Mouse (Mus musculus) limb, embryonic 11.5 days (tissue): ENCODE results near the gene Havcr1. TPM values are rescaled to one million over a fixed set of nuclear protein-coding genes. Genes with fewer than 3 reads are reported as not detected.
"Not testable (repeated sequence)": the region's sequence is repeated elsewhere in the genome, so short reads cannot be mapped to it uniquely, and the experiment has no call there.

Source experiments
- ATAC-seq: fragments of 200-750 bp; cut with Nextera tagmentation; 2 replicates; pipeline ENCODE4 v1.8.0; 2017; ENCODE audit warnings: low read depth; ENCODE audit not compliant: insufficient number of reproducible peaks, low FRiP score, low TSS enrichment
- DNase-seq: peaks from one replicate; pipeline ENCODE4 v3.0.0-alpha.2; 2015; ENCODE audit warnings: low spot score
- H3K27ac ChIP-seq: fragments of 300-500 bp; sonication (generic); replicated peaks from 2 replicates; pipeline ENCODE4 v1.5.1; 2014; ENCODE audit warnings: low read depth, mild to moderate bottlenecking, low read length
- H3K27me3 ChIP-seq: fragments of 300-500 bp; sonication (generic); 2 replicates; pipeline ENCODE4 v1.6.1; 2014; ENCODE audit warnings: mild to moderate bottlenecking, low read length, mixed read lengths; ENCODE audit not compliant: control insufficient read depth, insufficient read depth
- H3K36me3 ChIP-seq: fragments of 300-500 bp; sonication (generic); 2 replicates; pipeline ENCODE4 v1.6.1; 2014; ENCODE audit warnings: mild to moderate bottlenecking, low read length, moderate library complexity, mixed read lengths; ENCODE audit not compliant: control insufficient read depth, insufficient read depth
- H3K4me1 ChIP-seq: fragments of 300-500 bp; sonication (generic); 2 replicates; pipeline ENCODE4 v1.6.1; 2014; ENCODE audit warnings: low read length, mixed read lengths; ENCODE audit not compliant: control insufficient read depth, insufficient read depth
- H3K4me2 ChIP-seq: fragments of 300-500 bp; sonication (generic); 2 replicates; pipeline ENCODE4 v1.6.1; 2014; ENCODE audit warnings: low read depth, mild to moderate bottlenecking, moderate library complexity; ENCODE audit not compliant: severe bottlenecking
- H3K4me3 ChIP-seq: fragments of 300-500 bp; sonication (generic); 2 replicates; pipeline ENCODE4 v1.5.1; 2014; ENCODE audit warnings: low read depth, low read length
- H3K9ac ChIP-seq: fragments of 300-500 bp; sonication (generic); 2 replicates; pipeline ENCODE4 v1.6.1; 2014; ENCODE audit warnings: mild to moderate bottlenecking, low read length
- H3K9me3 ChIP-seq: fragments of 300-500 bp; sonication (generic); 2 replicates; pipeline ENCODE4 v1.6.1; 2016; ENCODE audit warnings: low read length; ENCODE audit not compliant: control insufficient read depth
- WGBS: fragments of 180-500 bp; shearing (Covaris S2); extraction: QIAGEN DNeasy Blood & Tissue Kit; methylation state at CpG from one replicate; pipeline ENCODE4 v1.1.7; 2014; 5-methylcytosine and 5-hydroxymethylcytosine counted together
- polyA plus RNA-seq: library from polyadenylated mRNA; unstranded; fragments of >200 nt; fragmentation: Nextera tagmentation; extraction: Ambion mirVana; gene quantifications from 2 replicates; pipeline ENCODE4 v1.2.1, GENCODE M21; 2014

Gene Havcr1
- polyA plus RNA-seq, 1 experiment from 2014 or later: not detected

DNA sequence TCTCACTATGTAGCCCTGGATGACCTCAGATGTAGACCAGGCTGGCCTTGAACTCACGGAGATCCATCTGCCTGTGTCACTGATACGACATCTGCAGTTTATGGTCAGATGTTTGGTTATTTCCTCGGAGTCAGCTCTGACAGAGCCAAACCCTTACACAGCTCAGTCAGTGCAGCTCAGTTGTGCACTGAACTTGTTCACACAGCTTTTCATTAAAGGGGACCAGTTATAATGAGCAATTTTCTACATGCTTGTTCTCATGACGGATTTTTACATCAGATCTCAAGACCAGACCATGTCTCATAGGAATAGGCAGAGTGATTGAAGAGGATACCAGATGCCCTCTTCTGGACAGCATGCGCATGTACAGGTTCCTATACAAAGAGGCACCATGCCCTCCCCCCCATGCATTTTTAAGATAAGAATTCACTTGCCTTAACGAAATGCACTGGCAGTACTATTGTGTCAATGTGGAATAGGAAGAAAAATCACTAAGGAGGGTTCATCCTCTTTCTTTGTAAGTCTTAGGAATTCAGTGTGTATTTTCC, 1.6 kb upstream of the Havcr1 start:
- Histone ChIP-seq H3K27ac (no peak overlapping the region), H3K9ac (no peak overlapping the region), H3K36me3 (no peaks in the 10 kb centered on the region), H3K4me1 (no peaks in the 10 kb centered on the region), H3K27me3 (no peaks in the 10 kb centered on the region), H3K9me3 (no peaks in the 10 kb centered on the region), H3K4me3 (no peak overlapping the region), H3K4me2 (no peak overlapping the region)
- ATAC-seq (no peak), DNase-seq (no peak)
- 66% methylated on average over 6 of the region's 6 CpGs for WGBS

DNA sequence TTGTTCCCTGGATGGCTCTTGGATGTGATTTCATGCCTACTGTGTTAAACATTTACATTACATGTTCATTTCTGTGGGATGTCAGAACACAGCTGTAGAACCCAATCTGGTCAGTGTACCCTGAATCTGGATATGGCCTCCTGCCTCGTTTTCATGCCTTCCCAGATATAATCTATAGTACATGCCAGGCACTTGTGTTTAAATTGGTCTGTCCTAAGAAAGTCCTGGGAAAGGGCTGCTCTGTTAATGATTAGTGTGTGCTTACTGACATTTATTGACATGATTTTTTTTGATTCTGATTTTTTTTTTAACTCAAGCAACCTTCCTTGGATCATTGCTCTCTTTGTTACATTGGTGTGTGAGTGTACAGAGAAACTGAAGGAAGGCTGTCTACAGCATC, 263 bp upstream of the Havcr1 start:
- H3K27ac ChIP-seq: no peak overlapping the region
- no peaks in the 10 kb centered on the region for H3K9me3 ChIP-seq
- ATAC-seq (no peak), DNase-seq (no peak)
- no peaks in the 10 kb centered on the region for H3K4me1 ChIP-seq
- WGBS: 65% methylated on average over 1 of the region's 1 CpGs
- H3K9ac ChIP-seq: no peak overlapping the region
- H3K36me3 ChIP-seq: no peaks in the 10 kb centered on the region
- H3K27me3 ChIP-seq: no peaks in the 10 kb centered on the region
- H3K4me2 ChIP-seq: no peak overlapping the region
- no peak overlapping the region for H3K4me3 ChIP-seq

DNA sequence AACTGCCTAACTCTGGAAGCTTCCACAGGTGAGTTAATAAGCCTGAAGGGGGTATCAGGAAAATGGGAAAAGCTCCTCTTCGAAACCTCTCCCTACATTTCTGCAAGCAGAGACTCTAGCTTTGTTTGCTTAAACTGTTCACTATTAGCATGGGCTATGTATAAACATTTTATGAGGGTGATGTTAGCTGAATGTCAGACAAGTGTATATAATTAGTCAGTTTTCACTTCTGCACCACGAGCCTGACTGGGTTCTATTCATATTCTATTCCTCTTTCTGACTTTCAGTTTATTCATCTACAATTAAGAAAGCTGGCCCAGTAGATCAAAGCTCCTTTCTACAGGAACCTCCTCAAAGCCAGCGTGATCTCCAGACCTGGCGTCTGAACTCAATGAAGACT, 4.6 kb downstream of the Havcr1 start:
- no peaks in the 10 kb centered on the region for H3K36me3 ChIP-seq
- 80% methylated on average over 4 of the region's 4 CpGs for WGBS
- DNase-seq (no peak), ATAC-seq (no peak)
- H3K9me3 ChIP-seq: no peaks in the 10 kb centered on the region
- no peaks in the 10 kb centered on the region for H3K27me3 ChIP-seq
- H3K4me3 ChIP-seq: no peak overlapping the region
- no peak overlapping the region for H3K27ac ChIP-seq
- no peaks in the 10 kb centered on the region for H3K4me1 ChIP-seq
- H3K9ac ChIP-seq: no peak overlapping the region
- H3K4me2 ChIP-seq: no peak overlapping the region

DNA sequence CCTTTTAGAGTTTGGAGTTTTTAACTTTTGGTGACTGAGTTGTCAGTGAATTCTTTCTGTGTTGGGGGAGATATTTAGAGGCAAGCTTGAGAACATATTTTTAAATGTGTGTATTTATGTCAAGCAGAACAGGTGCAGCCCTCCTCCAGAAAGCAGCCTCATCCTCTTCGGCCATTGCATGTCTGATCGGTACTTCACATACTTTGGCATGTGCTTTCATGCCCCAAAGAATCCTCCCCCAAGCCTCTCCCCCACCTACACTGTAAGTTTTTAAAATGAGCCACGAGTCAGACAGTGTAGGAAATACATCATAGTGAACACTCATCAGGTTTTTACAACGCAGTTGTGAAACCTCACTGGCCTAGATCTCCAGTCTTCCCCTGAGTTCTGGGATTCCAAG, 6.0 kb downstream of the Havcr1 start:
- no peak overlapping the region for H3K9ac ChIP-seq
- no peaks in the 10 kb centered on the region for H3K36me3 ChIP-seq
- 77% methylated on average over 4 of the region's 4 CpGs for WGBS
- ATAC-seq: no peak
- no peak overlapping the region for H3K4me3 ChIP-seq
- H3K27me3 ChIP-seq: no peaks in the 10 kb centered on the region
- DNase-seq: no peak
- H3K27ac ChIP-seq: no peak overlapping the region
- H3K9me3 ChIP-seq: no peaks in the 10 kb centered on the region
- H3K4me1 ChIP-seq: no peaks in the 10 kb centered on the region
- H3K4me2 ChIP-seq: no peak overlapping the region

DNA sequence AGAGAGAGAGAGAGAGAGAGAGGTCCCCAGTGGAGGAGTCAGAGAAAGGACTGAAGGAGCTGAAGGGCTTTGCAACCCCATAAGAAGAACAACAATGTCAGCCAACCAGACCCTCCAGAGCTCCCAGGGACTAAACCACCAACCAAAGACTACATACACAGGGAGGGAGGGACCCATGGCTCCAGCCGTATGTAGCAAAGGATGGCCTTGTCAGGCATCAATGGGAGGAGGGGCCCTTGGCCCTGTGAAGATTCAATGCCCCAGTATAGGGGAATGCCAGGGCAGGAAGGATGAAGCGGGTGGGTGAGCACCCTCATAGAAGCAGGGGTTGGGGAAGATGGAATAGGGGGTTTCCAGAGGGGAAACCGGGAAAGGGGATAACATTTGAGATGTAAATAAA, 6.8 kb downstream of the Havcr1 start:
- no peak overlapping the region for H3K27ac ChIP-seq
- DNase-seq (no peak), ATAC-seq (no peak)
- no peaks in the 10 kb centered on the region for H3K9me3 ChIP-seq
- H3K4me2 ChIP-seq: no peak overlapping the region
- H3K4me3 ChIP-seq: no peak overlapping the region
- no peaks in the 10 kb centered on the region for H3K27me3 ChIP-seq
- 90% methylated on average over 3 of the region's 3 CpGs for WGBS
- H3K4me1 ChIP-seq: no peaks in the 10 kb centered on the region
- no peaks in the 10 kb centered on the region for H3K36me3 ChIP-seq
- no peak overlapping the region for H3K9ac ChIP-seq

DNA sequence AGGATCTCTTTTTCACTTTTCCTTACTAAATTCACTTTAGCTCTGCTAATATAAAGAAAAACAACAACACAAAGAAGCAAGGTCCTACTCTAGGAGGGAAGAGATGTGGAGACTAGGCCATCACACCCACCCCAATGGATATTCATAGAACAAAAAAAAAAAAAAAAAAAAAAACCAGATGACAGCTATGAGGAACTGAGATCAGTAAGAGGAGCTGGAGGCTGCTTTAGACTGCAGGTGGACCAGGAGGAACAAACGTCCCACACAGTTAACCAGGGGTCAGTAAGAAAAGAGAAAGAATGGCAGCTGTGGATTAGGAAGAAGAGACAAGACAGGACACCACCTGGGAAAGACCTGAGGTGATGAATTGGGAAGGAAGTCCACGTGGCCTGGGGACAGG, 13.1 kb downstream of the Havcr1 start:
- H3K9me3 ChIP-seq: no peaks in the 10 kb centered on the region
- DNase-seq: no peak
- 65% methylated on average over 2 of the region's 2 CpGs for WGBS

DNA sequence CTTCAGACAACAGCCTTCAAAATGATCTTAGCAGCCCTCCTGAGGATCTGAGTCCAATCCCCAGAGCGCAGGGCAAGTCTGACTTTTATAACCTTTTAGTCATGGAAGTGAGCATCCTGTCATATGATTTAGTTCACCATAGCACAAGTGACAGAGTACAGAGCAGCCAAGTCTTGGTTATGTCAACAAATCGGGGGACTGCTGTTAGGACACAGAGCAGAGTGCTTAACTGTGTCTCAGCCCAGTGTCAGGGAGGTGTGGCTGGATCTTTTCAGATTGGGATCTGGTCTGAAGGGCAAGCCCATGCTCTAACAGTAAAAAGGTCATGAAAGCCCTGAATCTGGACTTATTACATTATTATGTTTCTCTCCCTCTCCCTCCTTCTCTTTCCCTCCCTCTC, 18.8 kb downstream of the Havcr1 start:
- ATAC-seq: no peak
- no peaks in the 10 kb centered on the region for H3K27me3 ChIP-seq
- no peak overlapping the region for H3K27ac ChIP-seq
- H3K4me3 ChIP-seq: no peak overlapping the region
- no peak overlapping the region for H3K4me2 ChIP-seq
- H3K9ac ChIP-seq: no peak overlapping the region
- H3K4me1 ChIP-seq: no peaks in the 10 kb centered on the region
- 54% methylated on average over 2 of the region's 2 CpGs for WGBS
- H3K36me3 ChIP-seq: no peaks in the 10 kb centered on the region
- DNase-seq: no peak
- no peaks in the 10 kb centered on the region for H3K9me3 ChIP-seq

More for the DNA sequence above, 13.1 kb downstream of the Havcr1 start:
- ATAC-seq: no peak
- H3K36me3 ChIP-seq: no peaks in the 10 kb centered on the region
- no peak overlapping the region for H3K4me3 ChIP-seq
- H3K4me2 ChIP-seq: no peak overlapping the region
- H3K4me1 ChIP-seq: no peaks in the 10 kb centered on the region
- no peaks in the 10 kb centered on the region for H3K27me3 ChIP-seq
- H3K9ac ChIP-seq: no peak overlapping the region
- H3K27ac ChIP-seq: no peak overlapping the region

DNA sequence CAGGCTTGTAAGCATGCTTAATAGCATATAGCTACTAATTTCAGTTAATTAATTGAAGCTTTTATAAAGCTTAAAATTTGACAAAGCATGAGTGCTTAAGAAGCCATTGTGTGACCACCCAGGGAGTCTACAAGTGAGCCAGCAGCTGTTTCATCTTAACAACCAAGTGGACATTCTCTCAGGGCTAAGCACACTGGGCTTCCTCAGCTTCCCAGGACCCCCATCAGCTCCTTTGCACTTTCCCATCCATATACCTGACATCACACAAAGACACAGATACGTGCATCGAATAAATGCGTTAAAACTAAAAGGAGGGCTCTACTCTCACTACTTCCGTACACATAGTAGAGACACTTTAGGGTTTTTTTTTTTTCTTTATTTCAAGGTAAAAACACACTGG, 19.8 kb downstream of the Havcr1 start:
- Histone ChIP-seq H3K9ac (no peak overlapping the region), H3K4me3 (no peak overlapping the region), H3K27ac (no peak overlapping the region), H3K9me3 (no peaks in the 10 kb centered on the region), H3K4me2 (no peak overlapping the region), H3K4me1 (no peaks in the 10 kb centered on the region), H3K27me3 (no peaks in the 10 kb centered on the region), H3K36me3 (no peaks in the 10 kb centered on the region)
- ATAC-seq (no peak), DNase-seq (no peak)
- WGBS: 92% methylated on average over 4 of the region's 4 CpGs

DNA sequence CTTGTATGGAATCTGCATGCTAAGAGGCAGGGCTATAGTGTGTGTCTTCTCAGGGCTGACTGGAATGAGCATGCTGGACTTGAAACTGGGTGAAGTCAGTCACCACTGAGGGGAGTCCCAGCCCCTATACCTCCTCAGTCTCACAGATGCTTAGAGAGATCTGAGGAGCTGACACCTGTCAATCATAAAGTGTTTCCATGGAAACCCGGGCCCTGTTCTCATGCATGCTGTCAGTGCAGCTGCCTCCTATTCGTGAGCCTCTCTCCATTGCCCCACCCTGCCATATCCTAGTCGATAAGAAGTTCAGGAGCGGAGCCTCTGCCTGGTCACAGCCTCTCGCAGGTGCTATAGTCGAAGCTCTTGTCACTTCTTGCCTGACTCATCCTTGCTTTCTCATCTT, 20.8 kb downstream of the Havcr1 start:
- DNase-seq, H3K4me2 ChIP-seq, H3K36me3 ChIP-seq, H3K9ac ChIP-seq, ATAC-seq, H3K4me3 ChIP-seq, H3K4me1 ChIP-seq, H3K27me3 ChIP-seq, H3K9me3 ChIP-seq, H3K27ac ChIP-seq: not testable (repeated sequence)
- WGBS: 91% methylated on average over 6 of the region's 6 CpGs
